Mouse (Mus musculus): Measurements from ENCODE around the gene Smim26. TPM values are rescaled to one million over a fixed set of nuclear protein-coding genes. Genes with fewer than 3 reads are reported as not detected.
"Not testable (repeated sequence)": the region's sequence is repeated elsewhere in the genome, so short reads cannot be mapped to it uniquely, and the experiment has no call there.

Gene Smim26
- total RNA-seq (2021), result 10 to 100 TPM; 45.1 to 54.0 TPM

GRCm38 (mm10) chr2:144593951-144594651, at the start of gene Smim26:
Gene Smim26 (plus strand): TSS chr2:144594054.
- intact Hi-C loops (cut with DNase I), result no loop called here

GRCm38 (mm10) chr2:144544630-144545029, 49.2 kb upstream of the Smim26 start:
- no peak for DNase-seq (ENCODE audit: low spot score in 2 of 2)
- intact Hi-C loops (cut with DNase I), result no loop called here

More at GRCm38 (mm10) chr2:144593951-144594651, at the start of gene Smim26:
- DNase-seq (ENCODE audit: low spot score in 2 of 2), result peak; percentile 81 to 87

GRCm38 (mm10) chr2:144545061-144545460, 48.8 kb upstream of the Smim26 start:
- DNase-seq (ENCODE audit: low spot score in 2 of 2), result no peak
- intact Hi-C loops (cut with DNase I), result no loop called here

- intact Hi-C loops (cut with DNase I), result no loop called here
- no peak for DNase-seq (ENCODE audit: low spot score in 2 of 2)
Measured at GRCm38 (mm10) chr2:144545481-144545880, 48.4 kb upstream of the Smim26 start.

- DNase-seq (ENCODE audit: low spot score in 2 of 2), result no peak
- intact Hi-C loops (cut with DNase I), result no loop called here
Measured at GRCm38 (mm10) chr2:144547559-144547958, 46.3 kb upstream of the Smim26 start.

GRCm38 (mm10) chr2:144550529-144550928, 43.3 kb upstream of the Smim26 start, which contains the start of gene Rbbp9:
Gene Rbbp9 (minus strand): TSS chr2:144550869.
- DNase-seq (ENCODE audit: low spot score in 2 of 2), result peak; percentile 69 to 74
- intact Hi-C loops (cut with DNase I), result no loop called here

- DNase-seq (ENCODE audit: low spot score in 2 of 2), result no peak
- intact Hi-C loops (cut with DNase I), result loop anchor here (2.0 kb wide), 1 partner anchor 27 kb away; the partner anchor contains the start of genes Dzank1 and Polr3f
Measured at GRCm38 (mm10) chr2:144553905-144554304, 39.9 kb upstream of the Smim26 start.

GRCm38 (mm10) chr2:144555286-144555819, 38.5 kb upstream of the Smim26 start:
- DNase-seq (ENCODE audit: low spot score in 2 of 2), result no peak
- intact Hi-C loops (cut with DNase I), result loop anchor here (2.0 kb wide), 1 partner anchor 29 kb away; the partner anchor contains the start of genes Dzank1 and Polr3f

GRCm38 (mm10) chr2:144555820-144556552, 37.9 kb upstream of the Smim26 start, which contains the start of gene Sec23b:
Gene Sec23b (plus strand): TSS chr2:144556229.
- peak; percentile 97 to 98 for DNase-seq (ENCODE audit: low spot score in 2 of 2)
- intact Hi-C loops (cut with DNase I), result loop anchor here (2.0 kb wide), 1 partner anchor 29 kb away; the partner anchor contains the start of genes Dzank1 and Polr3f

- intact Hi-C loops (cut with DNase I), result no loop called here
- DNase-seq (ENCODE audit: low spot score in 2 of 2), result no peak
Measured at GRCm38 (mm10) chr2:144588723-144589122, 5.1 kb upstream of the Smim26 start.

- intact Hi-C loops (cut with DNase I); DNase-seq (ENCODE audit: low spot score in 2 of 2): not testable (repeated sequence)
Measured at GRCm38 (mm10) chr2:144593036-144593435, 818 bp upstream of the Smim26 start.

GRCm38 (mm10) chr2:144598006-144598405, 4.2 kb downstream of the Smim26 start:
- intact Hi-C loops (cut with DNase I), result no loop called here

GRCm38 (mm10) chr2:144599831-144600687, 6.2 kb downstream of the Smim26 start, which contains the start of gene Dtd1:
Gene Dtd1 (plus strand): TSS chr2:144599897.
- intact Hi-C loops (cut with DNase I), result no loop called here

More at GRCm38 (mm10) chr2:144598006-144598405, 4.2 kb downstream of the Smim26 start:
- no peak for DNase-seq (ENCODE audit: low spot score in 2 of 2)

GRCm38 (mm10) chr2:144601576-144601975, 7.7 kb downstream of the Smim26 start:
- DNase-seq (ENCODE audit: low spot score in 2 of 2), result no peak
- intact Hi-C loops (cut with DNase I), result no loop called here

More at GRCm38 (mm10) chr2:144599831-144600687, 6.2 kb downstream of the Smim26 start, which contains the start of gene Dtd1:
- DNase-seq (ENCODE audit: low spot score in 2 of 2), result peak; percentile 87 to 90

GRCm38 (mm10) chr2:144613956-144614355, 20.1 kb downstream of the Smim26 start:
- DNase-seq (ENCODE audit: low spot score in 2 of 2), result no peak
- intact Hi-C loops (cut with DNase I), result no loop called here

- intact Hi-C loops (cut with DNase I), result no loop called here
- no peak for DNase-seq (ENCODE audit: low spot score in 2 of 2)
Measured at GRCm38 (mm10) chr2:144617074-144617874, 23.4 kb downstream of the Smim26 start.

GRCm38 (mm10) chr2:144621491-144621890, 27.6 kb downstream of the Smim26 start:
- DNase-seq (ENCODE audit: low spot score in 2 of 2), result no peak
- intact Hi-C loops (cut with DNase I), result no loop called here

GRCm38 (mm10) chr2:144633551-144633950, 39.7 kb downstream of the Smim26 start:
- intact Hi-C loops (cut with DNase I), result no loop called here
- no peak for DNase-seq (ENCODE audit: low spot score in 2 of 2)
